8 mouse cellular contexts compared by ENCODE assay signal in the genomic region with DNA sequence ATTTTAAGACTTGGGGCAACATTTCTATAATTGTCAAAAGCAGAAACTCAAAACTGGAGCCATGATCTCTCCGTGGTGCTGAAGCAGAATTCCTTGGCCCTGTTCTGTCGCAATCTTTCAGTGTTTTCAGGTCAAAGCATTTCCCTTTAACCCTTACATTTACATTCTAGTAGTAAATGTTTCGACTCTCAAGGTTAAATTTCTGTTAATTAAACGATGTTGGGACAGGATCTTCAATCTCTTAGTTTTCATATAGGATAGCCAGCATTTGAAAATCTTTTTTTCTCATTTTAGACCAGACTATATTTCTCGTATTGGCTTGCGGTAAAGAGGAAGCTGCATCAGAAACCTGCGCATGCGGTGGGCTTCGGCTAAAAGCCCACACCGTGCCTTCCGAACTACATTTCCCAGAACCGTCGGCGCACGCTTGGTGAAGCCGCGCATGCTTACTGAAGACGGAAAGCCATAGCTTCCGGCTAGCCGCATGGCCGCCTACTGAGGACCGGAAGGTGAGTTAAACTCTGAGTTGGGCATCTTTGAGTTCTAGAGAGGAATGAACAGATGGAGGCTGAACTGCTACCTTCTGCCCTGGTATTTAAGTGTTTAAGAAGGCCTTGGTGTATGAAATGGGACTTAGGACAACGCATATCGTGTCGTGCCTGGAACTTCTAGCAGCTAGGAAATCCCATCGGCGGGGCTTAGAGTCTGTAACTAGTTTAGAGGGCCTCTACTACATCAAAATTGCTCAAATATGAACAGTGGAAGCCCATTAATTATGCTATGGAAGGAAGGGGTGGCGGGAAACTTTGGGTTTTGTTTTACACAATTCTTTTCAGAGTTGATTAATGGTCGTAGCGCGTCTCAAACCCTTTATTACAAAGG. TPM values are rescaled to one million over a fixed set of nuclear protein-coding genes. Genes with fewer than 3 reads are reported as not detected.
DNase-seq lines count a peak whose midpoint lies in the region; ATAC-seq lines count a peak whose summit lies in the region.

No protein-coding gene starts in this region.

- H3K4me2 ChIP-seq in intestine, embryonic 14.5 days (ENCODE audit: low read length) = peak overlapping the region; percentile 94

- H3K4me3 ChIP-seq in intestine, embryonic 14.5 days (ENCODE audit: low read depth, low read length) = peak overlapping the region; percentile 80

- peak; percentile 83 for ATAC-seq in intestine, embryonic 14.5 days (replicated peaks; ENCODE audit: low FRiP score, low TSS enrichment, low read depth)
- ATAC-seq in megakaryocyte progenitor cell, adult 5-6 weeks (replicated peaks; ENCODE audit: poor library complexity) = peak; percentile 97

- DNase-seq in adrenal gland, adult 2 months = peak; percentile 79
- peak; percentile 97 for DNase-seq in embryo, embryonic 10.5 days (ENCODE audit: low spot score)
- peak; percentile 72 for DNase-seq in gastrocnemius, postnatal 14 days
- DNase-seq in intestine, embryonic 14.5 days (ENCODE audit: low spot score) = peak; percentile 89
- peak; percentile 86 to 88 for DNase-seq in left cerebral cortex, postnatal 10 days (ENCODE audit: extremely low spot score in 1 of 2, low spot score in 2 of 2)
- peak; percentile 94 to 95 for DNase-seq in right cerebral cortex, postnatal 10 days (ENCODE audit: low spot score in 2 of 2)
- DNase-seq in urinary bladder, postnatal 36 days (ENCODE audit: low spot score in 2 of 2) = peak; percentile 57 to 68

- intact Hi-C loops in gastrocnemius, postnatal 14 days (cut with DNase I; ENCODE audit: low total_unique reads) = no loop called here
- intact Hi-C loops in left cerebral cortex, postnatal 10 days (cut with DNase I) = no loop called here

- 0 out of 2 replicates have a peak, but pooled peaks cover 7% of the 10 kb centered on the region for H3K27me3 ChIP-seq in intestine, embryonic 14.5 days (replicated peaks; ENCODE audit: control insufficient read depth, insufficient read depth, low read length)

- H3K9ac ChIP-seq in intestine, embryonic 14.5 days (ENCODE audit: low read length) = peak overlapping the region; percentile 73

- no peak overlapping the region for H3K27ac ChIP-seq in intestine, embryonic 14.5 days (ENCODE audit: low read depth)

- H3K36me3 ChIP-seq in intestine, embryonic 14.5 days (ENCODE audit: control insufficient read depth, insufficient read depth, low read length) = peaks cover 21% of the 10 kb centered on the region

- 3% methylated on average over 31 of the region's 31 CpGs for WGBS in intestine, embryonic 14.5 days

- H3K9me3 ChIP-seq in intestine, embryonic 14.5 days (ENCODE audit: control insufficient read depth, low read length) = no peaks in the 10 kb centered on the region

- H3K4me1 ChIP-seq in intestine, embryonic 14.5 days (replicated peaks; ENCODE audit: control insufficient read depth, insufficient read depth, low read length) = peaks cover 11% of the 10 kb centered on the region; the same call in 1 of the 2 replicates

RNA-seq across cellular contexts. Expression of a gene that starts 0.9 kb away (rescaled TPM):
- 10 to 100 TPM; 12.3 to 12.5 TPM for total RNA-seq in adrenal gland, adult 2 months (2021)
- 0.21 and 0.33 TPM in 2 replicates for polyA plus RNA-seq in adrenal gland, adult 2 months (2012; rRNA removed)
- total RNA-seq in gastrocnemius, postnatal 14 days (2021) = 10 to 100 TPM in 1 of 2 experiments, 1 to 10 TPM in 1; 8.7 to 10.6 TPM
- 21.7 and 23.9 TPM in 2 replicates for polyA plus RNA-seq in intestine, embryonic 14.5 days (2014; fragmentation: Nextera tagmentation; extraction: Ambion mirVana)
- 10 to 100 TPM; 11.4 to 12.9 TPM for total RNA-seq in left cerebral cortex, postnatal 10 days (2021)
- total RNA-seq in megakaryocyte progenitor cell, adult 5-6 weeks (2015) = 25.5 and 28.8 TPM in 2 replicates
- 22.3 and 23.7 TPM in 2 replicates for total RNA-seq in megakaryocyte progenitor cell, adult 5-6 weeks (2017)

RNA-seq across cellular contexts. Expression of a gene that starts 0.9 kb away (rescaled TPM):
- total RNA-seq in adrenal gland, adult 2 months (2021) = 1 to 10 TPM in 1 of 2 experiments, under 1 TPM in 1; 0.63 to 1.1 TPM
- polyA plus RNA-seq in adrenal gland, adult 2 months (2012; rRNA removed) = 0.17 and 0.19 TPM in 2 replicates
- under 1 TPM in 1 of 2 experiments, not detected in 1; 0.06 TPM for total RNA-seq in gastrocnemius, postnatal 14 days (2021)
- 2.1 and 3.1 TPM in 2 replicates for polyA plus RNA-seq in intestine, embryonic 14.5 days (2014; fragmentation: Nextera tagmentation; extraction: Ambion mirVana)
- total RNA-seq in left cerebral cortex, postnatal 10 days (2021) = 10 to 100 TPM; 16.4 to 16.6 TPM
- 0.05 TPM in 1 of 2 replicates, not detected in the other for total RNA-seq in megakaryocyte progenitor cell, adult 5-6 weeks (2015)
- 0.03 TPM in 1 of 2 replicates, not detected in the other for total RNA-seq in megakaryocyte progenitor cell, adult 5-6 weeks (2017)

RNA-seq across cellular contexts. Expression of a gene that starts 10.8 kb away (rescaled TPM):
- under 1 TPM in 1 of 2 experiments, not detected in 1; 0.28 TPM for total RNA-seq in adrenal gland, adult 2 months (2021)
- polyA plus RNA-seq in adrenal gland, adult 2 months (2012; rRNA removed) = 0.08 and 0.09 TPM in 2 replicates
- under 1 TPM in 1 of 2 experiments, not detected in 1; 0.09 TPM for total RNA-seq in gastrocnemius, postnatal 14 days (2021)
- 0.31 and 0.43 TPM in 2 replicates for polyA plus RNA-seq in intestine, embryonic 14.5 days (2014; fragmentation: Nextera tagmentation; extraction: Ambion mirVana)
- under 1 TPM; 0.79 to 0.81 TPM for total RNA-seq in left cerebral cortex, postnatal 10 days (2021)
- 0.57 TPM in 1 of 2 replicates, not detected in the other for total RNA-seq in megakaryocyte progenitor cell, adult 5-6 weeks (2015)
- total RNA-seq in megakaryocyte progenitor cell, adult 5-6 weeks (2017) = 0.54 TPM in 1 of 2 replicates, not detected in the other

RNA-seq across cellular contexts. Expression of a gene that starts 10.9 kb away (rescaled TPM):
- total RNA-seq in adrenal gland, adult 2 months (2021) = 1 to 10 TPM; 3.6 to 3.9 TPM
- polyA plus RNA-seq in adrenal gland, adult 2 months (2012; rRNA removed) = 0.53 and 0.66 TPM in 2 replicates
- total RNA-seq in gastrocnemius, postnatal 14 days (2021) = 1 to 10 TPM; 1.1 to 1.5 TPM
- polyA plus RNA-seq in intestine, embryonic 14.5 days (2014; fragmentation: Nextera tagmentation; extraction: Ambion mirVana) = 14.4 and 14.6 TPM in 2 replicates
- 1 to 10 TPM; 8.5 to 8.6 TPM for total RNA-seq in left cerebral cortex, postnatal 10 days (2021)
- total RNA-seq in megakaryocyte progenitor cell, adult 5-6 weeks (2015) = 9.7 and 12.6 TPM in 2 replicates
- 12.7 and 14.1 TPM in 2 replicates for total RNA-seq in megakaryocyte progenitor cell, adult 5-6 weeks (2017)

RNA-seq across cellular contexts. Expression of a gene that starts 41.2 kb away (rescaled TPM):
- not detected for total RNA-seq in adrenal gland, adult 2 months (2021)
- polyA plus RNA-seq in adrenal gland, adult 2 months (2012; rRNA removed) = not detected in 2 replicates
- not detected for total RNA-seq in gastrocnemius, postnatal 14 days (2021)
- not detected in 2 replicates for polyA plus RNA-seq in intestine, embryonic 14.5 days (2014; fragmentation: Nextera tagmentation; extraction: Ambion mirVana)
- total RNA-seq in left cerebral cortex, postnatal 10 days (2021) = not detected
- total RNA-seq in megakaryocyte progenitor cell, adult 5-6 weeks (2015) = not detected in 2 replicates
- not detected in 2 replicates for total RNA-seq in megakaryocyte progenitor cell, adult 5-6 weeks (2017)

Comparison
In these comparisons a context has a peak if more than half of its experiments do, and no peak if none do; other contexts are left out.
1. RNA of a gene that starts 0.9 kb away (total RNA-seq): 16.4 to 16.6 TPM in left cerebral cortex, postnatal 10 days; 0.63 to 1.1 TPM in adrenal gland, adult 2 months, 0.06 TPM in gastrocnemius, postnatal 14 days and 0.03 to 0.05 TPM in megakaryocyte progenitor cell, adult 5-6 weeks; every median in the first group is over 4 times any median in the second.
2. Peak in every context shown above with its lines, with median percentiles within 50 percentile points of each other: DNase-seq.